Mouse (Mus musculus): ENCODE data around the gene Sumo1.
"Not testable (repeated sequence)": the region's sequence is repeated elsewhere in the genome, so short reads cannot be mapped to it uniquely, and the experiment has no call there.

Gene Sumo1

GRCm38 (mm10) chr1:59670641-59671168, at the start of gene Sumo1:
TSS of gene Sumo1 (minus strand) at chr1:59670834.
- DNase-seq: peak; percentile 86 to 90

GRCm38 (mm10) chr1:59719900-59720299, 49.3 kb upstream of the Sumo1 start:
- peak in 1 of 2 experiments; percentile 21 for DNase-seq

- peak; percentile 17 for DNase-seq
These were observed 31.1 kb upstream of the Sumo1 start for GRCm38 (mm10) chr1:59701766-59702165.

- DNase-seq: no peak
These were observed 27.6 kb upstream of the Sumo1 start for GRCm38 (mm10) chr1:59698207-59698606.

GRCm38 (mm10) chr1:59697751-59698150, 27.1 kb upstream of the Sumo1 start:
- DNase-seq: no peak

- DNase-seq: no peak
These were observed 19.8 kb upstream of the Sumo1 start for GRCm38 (mm10) chr1:59690467-59690866.

- DNase-seq: no peak
These were observed 16.9 kb upstream of the Sumo1 start for GRCm38 (mm10) chr1:59687493-59687892.

- peak; percentile 92 to 94 for DNase-seq
These were observed 14.5 kb upstream of the Sumo1 start, which contains the start of gene Nop58 for GRCm38 (mm10) chr1:59684819-59685755. TSS of gene Nop58 (plus strand) at chr1:59684971.

- DNase-seq: peak in 1 of 2 experiments; percentile 26
These were observed 13.5 kb upstream of the Sumo1 start for GRCm38 (mm10) chr1:59683926-59684818.

- DNase-seq: no peak
These were observed 3.0 kb upstream of the Sumo1 start for GRCm38 (mm10) chr1:59673661-59674060.

GRCm38 (mm10) chr1:59669962-59670630, 538 bp downstream of the Sumo1 start:
- peak; percentile 24 to 29 for DNase-seq

- no peak for DNase-seq
These were observed 1.8 kb downstream of the Sumo1 start for GRCm38 (mm10) chr1:59668871-59669270.

GRCm38 (mm10) chr1:59663456-59664135, 7.0 kb downstream of the Sumo1 start:
- DNase-seq: no peak

- no peak for DNase-seq
These were observed 14.1 kb downstream of the Sumo1 start for GRCm38 (mm10) chr1:59656244-59657171.

GRCm38 (mm10) chr1:59653243-59653911, 17.3 kb downstream of the Sumo1 start:
- no peak for DNase-seq

- no peak for DNase-seq
These were observed 19.3 kb downstream of the Sumo1 start for GRCm38 (mm10) chr1:59651201-59651819.

- DNase-seq: not testable (repeated sequence)
These were observed 24.1 kb downstream of the Sumo1 start for GRCm38 (mm10) chr1:59646502-59646901.

- DNase-seq: no peak
These were observed 28.1 kb downstream of the Sumo1 start for GRCm38 (mm10) chr1:59642488-59642887.

- no peak for DNase-seq
These were observed 32.3 kb downstream of the Sumo1 start for GRCm38 (mm10) chr1:59638371-59638770.

- no peak for DNase-seq
These were observed 34.3 kb downstream of the Sumo1 start for GRCm38 (mm10) chr1:59636349-59636748.
